Mouse (Mus musculus) right cerebral cortex, postnatal 4 days (tissue): ENCODE data around the gene Foxl2.
A peak's percentile ranks its signal among the peaks of the same experiment; 100 is the strongest.

Experiments
- DNase-seq: peaks from one replicate; pipeline ENCODE4 v3.0.0-alpha.2; 2022

Foxl2 gene

DNA sequence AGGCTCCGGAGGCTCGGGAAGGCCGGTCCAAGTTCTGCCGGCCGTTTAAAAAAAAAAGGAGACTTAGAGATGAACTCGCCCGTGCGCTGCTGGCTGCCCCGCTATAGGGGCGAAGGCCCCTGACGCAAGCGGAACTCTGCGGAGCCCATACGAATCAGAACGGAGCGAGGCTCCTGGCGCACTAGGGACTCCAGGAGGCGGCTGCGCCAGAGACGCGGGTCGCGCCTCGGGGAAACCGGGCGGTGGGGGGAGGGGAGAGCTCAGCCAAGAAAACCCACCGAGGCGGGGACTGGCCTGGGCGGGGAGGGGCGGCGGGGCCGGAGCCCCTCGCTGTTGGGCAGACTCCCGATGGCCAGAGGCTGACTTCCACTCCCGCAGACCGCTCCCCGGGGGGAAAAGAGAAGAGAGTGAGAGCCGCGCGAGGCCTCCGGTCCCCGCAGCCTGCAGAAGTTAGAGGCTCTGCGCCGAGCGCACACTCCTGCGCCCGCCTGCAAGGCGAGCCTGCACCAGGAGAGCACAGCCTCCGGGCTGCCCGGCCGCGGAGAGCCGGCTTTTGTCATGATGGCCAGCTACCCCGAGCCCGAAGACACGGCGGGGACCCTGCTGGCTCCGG is at the start of gene Foxl2:
TSS of gene Foxl2 (plus strand) at position 186 of the 613 bp plus-strand sequence.
- no peak for DNase-seq

DNA sequence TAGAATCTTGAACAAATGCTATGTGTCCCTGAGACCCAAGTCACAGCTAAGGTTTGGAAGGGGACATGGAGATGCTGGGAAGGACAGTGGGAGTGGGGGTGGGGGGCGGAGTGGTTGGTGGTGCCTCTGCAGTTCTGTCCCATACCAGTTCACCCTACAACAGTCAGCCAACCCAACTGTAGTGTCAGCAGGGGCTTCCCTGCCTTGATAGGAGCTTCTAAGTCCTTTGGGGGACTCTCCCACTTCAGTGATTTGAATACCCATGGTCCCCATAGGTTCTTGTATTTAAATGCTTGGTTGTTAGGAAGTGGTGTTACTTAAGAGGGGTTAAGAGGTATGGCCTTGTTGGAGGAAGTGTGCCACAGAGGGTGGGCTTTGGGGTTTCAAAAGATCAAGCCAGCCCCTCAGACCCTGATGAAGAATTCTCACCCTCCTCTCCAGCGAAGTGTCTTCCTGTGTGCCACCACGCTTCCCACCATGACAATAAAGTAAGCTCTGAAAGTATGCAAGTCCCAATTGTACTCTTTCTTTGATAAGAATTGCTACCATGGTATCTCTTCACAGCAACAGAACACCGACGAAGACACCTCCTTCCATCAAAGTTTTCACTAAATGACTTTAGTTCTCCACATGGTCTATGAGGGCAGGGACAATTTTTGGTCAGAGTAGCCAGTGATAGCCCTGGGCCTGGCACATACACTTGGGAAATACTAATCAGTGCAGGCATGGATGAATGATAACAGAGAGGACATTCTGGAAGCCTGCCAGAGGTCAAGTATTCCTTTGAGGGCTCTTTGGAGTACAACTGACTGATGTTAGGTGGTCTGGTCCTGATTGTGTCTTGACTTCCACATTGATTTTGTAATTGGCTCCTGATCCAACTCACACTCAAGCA is 34.2 kb upstream of the Foxl2 start:
- DNase-seq, result no peak

DNA sequence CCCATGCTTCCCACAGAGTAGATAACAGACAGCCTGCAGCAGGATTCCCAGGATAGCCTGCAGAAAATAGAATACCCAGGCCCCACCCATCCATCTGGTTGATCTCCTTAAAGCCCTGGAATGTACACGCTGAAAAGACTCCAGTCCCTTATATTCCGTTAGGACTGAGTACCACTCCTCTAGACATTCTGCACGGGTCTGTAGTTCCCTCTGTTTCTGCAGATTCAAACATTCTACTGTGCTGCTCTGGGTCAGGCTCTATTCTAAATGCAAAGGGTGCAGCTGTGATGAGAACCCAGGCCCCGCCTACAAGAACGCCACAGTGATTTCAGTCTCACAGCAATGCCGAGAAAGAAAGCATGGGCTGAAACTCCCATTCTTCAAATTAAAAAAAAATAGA is 32.0 kb upstream of the Foxl2 start:
- no peak for DNase-seq

DNA sequence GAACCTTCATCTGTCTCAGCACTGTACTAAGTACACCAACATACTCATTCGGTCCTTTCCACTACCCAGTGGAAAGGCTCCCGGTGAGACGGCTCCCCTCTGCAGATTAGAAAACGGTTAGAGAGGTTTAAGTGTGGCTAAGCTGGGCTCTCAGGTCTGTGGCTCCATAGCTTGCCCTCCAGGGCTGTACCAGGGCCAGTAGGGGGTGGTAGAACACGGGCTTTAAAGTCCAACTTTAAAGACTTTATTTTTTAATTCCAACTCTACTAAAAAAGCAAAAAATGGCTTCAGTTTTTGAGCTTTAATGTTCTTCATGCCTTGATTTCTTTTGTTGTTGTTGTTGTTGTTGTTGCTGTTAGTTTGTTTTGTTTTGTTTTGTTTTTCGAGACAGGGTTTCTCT is 30.9 kb upstream of the Foxl2 start:
- DNase-seq, result no peak

DNA sequence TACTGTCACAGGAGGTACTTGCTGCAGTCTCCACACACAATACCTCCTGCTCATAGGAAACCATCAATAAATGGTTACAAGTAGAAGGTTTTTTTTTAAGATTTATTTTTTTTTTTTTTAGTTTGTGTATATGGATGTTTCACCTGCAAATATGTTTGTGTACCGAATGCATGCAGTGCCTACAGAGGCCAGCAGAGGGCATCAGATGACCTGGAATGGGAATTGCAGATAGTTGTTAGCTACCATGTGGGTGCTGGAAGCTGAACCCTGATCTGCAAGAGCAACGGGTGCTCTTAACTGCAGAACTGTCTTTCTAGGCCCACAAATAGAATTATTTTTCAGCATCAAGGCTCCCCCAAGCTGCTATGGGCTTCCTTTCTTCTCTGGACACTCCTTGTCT is 25.6 kb upstream of the Foxl2 start:
- no peak for DNase-seq

DNA sequence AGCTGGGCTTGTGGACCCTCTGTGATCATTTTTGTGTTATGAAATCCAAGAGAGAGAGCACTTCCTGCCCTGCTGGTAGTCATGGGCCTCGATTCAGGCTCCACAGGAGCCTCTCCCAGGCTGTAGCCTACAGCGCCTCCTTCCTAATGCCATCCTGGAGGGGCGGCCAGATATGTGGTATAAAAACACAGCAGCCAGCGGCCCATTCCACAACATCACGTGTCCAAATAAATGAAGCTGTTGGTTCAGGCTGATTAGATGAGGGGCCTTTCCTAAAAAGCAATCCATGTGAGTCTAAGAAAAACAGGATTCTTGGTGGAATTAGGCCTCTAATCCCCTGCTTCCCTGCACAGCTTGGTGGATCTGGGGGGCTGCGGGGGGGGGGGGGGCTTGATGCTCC is 22.2 kb upstream of the Foxl2 start:
- DNase-seq, result no peak

DNA sequence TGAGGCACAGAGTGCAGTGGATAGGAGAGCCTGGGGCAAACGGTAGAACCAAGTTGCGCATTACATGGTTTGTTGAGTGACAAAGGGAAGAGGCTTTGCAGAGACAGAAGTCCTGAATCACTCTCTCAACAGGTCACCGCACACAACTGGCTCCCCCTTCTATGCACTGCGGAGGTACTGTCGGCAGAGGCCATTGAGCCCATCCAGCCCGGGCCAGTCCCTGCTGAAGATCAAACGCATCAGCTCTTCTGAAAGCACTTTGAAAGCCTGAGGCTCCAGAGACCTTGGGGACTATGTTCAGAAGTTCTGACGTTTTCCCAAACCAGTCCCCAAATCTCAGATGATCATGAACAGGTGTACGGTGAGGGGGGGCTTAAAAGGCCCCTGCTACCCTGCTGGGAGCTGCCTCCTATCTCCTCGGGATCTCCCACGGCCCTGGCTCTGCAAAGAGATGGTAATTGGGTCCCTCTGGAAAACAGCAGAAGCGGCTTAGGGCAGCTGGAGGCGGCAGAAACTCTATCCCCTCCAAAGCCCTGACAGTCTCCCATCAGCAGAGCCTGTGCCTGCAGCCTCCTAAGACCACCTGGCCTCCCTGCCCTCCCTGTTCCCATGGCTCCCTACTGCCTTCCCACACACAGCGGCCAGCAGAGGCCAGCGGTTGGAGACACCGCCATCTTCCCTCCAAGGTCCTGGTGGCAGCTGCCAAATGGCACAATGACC is 19.7 kb upstream of the Foxl2 start:
- no peak for DNase-seq

DNA sequence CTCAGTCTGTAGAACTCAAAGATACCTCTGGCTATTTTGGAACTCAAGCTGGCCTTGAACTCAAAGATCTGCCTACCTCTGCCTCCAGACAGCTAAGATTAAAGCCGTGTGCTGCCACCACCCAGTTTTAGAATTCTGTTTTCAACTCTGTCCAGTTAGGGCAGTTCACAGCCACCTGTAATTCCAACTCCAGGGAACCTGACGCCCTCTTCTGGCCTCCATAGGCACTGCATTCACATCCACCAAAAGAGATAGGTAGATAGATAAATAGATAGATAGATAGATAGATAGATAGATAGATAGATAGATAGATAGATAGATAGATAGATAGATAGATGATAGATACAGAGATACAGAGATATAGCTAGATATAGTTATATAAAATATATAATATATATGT is 15.8 kb upstream of the Foxl2 start:
- no peak for DNase-seq

DNA sequence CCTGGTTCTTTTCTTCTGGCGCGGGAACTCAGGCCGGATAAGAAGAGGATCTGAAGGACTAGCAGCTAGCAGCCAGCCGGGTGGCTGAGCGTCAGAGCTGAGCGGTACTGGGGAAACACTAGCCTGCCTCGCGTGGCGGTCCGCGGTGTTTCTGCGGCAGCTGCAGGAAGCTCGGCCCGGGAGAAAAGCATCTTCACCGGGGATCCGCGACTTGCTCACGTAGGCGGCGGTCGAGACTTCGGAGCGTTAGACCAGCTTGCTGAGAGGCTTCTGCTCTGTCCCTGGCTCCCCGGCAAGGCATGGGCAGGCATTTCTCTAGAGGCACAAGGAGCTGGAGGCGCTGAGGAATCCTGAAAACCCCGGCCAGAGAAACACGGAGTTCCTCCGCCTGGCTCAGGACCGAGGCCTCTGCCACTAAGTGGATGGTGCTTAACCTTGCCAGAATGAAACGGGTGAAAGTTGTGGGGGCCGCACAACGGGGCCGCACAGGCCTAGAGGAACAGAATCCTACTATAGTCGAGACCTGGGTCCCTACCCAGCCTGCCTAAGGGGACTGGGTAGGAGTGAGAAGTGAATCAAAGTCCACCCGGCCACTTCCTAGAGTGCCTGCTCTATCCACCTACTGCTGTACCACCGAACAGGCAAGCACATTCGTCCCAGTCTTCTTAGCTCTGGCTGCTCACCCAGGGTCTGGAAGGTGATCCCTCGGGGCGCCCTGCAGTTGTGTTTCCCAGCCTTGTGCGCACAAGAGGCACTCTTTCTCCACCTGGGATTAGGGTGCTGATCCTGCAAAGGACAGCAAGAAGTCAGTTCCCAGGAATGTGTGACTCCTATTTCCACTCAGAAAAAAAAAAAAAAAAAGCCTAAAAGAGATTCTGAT is 2.7 kb upstream of the Foxl2 start:
- DNase-seq, result peak; percentile 55

DNA sequence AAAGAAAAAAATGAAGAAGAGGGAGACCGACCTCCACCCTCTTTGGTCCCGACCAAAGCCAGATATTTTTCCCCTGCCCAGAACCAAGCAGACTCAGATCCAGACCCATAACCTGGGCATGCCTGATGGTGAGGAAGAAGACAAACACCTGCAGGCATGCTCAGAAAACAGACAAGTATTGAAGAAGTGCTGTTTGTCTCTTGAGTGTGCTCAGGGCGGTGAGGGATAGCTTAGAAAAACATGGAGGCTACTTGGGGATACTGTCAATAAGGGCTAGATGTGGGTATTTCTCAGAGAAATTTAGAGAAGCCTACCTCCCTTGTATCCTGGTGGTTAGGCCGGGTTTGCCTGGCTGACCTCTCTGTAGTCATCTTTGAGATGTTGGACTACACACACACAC is 1.8 kb upstream of the Foxl2 start:
- DNase-seq, result no peak

DNA sequence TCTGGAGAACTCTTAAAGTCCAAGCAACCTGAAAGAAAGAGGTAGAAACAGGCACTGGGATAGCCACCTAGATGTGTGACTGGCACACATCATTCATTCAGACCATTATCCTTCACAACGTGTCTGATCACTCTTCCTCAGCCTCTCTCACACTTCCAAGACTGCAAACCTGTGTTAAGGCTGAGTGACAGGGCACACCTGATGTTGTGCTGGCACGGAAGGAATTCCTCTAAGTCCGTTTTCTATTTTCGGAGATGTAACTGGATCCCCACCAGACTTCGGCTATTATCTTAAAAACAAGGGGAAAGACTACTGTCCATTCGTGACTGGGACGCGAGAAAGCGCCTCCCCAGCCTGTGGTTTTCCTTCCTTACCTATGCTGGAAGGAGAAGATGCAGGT is 1.3 kb upstream of the Foxl2 start:
- DNase-seq, result no peak

DNA sequence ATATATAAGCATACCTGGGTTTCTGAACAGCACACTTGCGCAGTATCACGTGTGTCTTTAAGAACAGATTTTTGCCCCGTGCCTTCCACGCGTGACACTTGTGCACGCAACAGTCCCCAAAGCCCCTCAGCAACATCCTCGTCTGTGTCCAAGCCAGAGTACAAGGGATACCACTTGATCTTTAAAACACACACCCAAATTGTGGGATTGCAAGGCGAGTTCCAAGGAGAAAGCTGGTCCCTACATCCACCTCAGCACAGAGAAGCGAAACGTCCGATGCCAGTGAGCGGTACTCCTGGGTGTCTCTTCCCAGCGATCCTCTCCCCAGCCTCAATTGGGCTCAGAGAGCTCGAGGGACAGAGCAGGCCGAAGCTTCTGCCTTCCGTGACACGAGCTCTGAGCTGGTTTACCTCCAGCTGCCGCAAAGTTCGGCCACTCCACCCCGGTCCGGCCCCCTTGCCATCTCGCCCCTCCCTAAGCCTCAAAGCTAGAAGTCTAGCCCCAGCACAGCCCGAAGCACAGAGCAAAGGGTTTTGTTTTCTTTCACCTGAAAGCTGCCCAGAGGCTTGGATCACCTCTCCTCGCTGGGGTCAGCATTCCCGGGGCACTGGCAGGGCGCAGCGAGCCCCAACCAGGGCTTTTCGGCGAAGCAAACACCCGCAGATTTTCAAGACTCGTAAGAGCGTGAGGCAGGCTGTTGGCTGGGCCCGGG is 541 bp upstream of the Foxl2 start:
- DNase-seq, result no peak

DNA sequence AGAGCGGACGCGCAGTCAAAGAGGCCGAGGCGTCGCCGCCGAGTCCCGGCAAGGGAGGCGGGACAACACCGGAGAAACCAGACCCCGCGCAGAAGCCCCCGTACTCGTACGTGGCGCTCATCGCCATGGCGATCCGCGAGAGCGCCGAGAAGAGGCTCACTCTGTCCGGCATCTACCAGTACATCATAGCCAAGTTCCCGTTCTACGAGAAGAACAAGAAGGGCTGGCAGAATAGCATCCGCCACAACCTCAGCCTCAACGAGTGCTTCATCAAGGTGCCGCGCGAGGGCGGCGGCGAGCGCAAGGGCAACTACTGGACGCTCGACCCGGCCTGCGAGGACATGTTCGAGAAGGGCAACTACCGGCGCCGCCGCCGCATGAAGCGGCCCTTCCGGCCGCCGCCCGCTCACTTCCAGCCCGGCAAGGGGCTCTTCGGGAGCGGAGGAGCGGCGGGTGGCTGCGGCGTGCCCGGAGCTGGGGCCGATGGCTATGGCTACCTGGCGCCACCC is 682 bp downstream of the Foxl2 start:
- no peak for DNase-seq

DNA sequence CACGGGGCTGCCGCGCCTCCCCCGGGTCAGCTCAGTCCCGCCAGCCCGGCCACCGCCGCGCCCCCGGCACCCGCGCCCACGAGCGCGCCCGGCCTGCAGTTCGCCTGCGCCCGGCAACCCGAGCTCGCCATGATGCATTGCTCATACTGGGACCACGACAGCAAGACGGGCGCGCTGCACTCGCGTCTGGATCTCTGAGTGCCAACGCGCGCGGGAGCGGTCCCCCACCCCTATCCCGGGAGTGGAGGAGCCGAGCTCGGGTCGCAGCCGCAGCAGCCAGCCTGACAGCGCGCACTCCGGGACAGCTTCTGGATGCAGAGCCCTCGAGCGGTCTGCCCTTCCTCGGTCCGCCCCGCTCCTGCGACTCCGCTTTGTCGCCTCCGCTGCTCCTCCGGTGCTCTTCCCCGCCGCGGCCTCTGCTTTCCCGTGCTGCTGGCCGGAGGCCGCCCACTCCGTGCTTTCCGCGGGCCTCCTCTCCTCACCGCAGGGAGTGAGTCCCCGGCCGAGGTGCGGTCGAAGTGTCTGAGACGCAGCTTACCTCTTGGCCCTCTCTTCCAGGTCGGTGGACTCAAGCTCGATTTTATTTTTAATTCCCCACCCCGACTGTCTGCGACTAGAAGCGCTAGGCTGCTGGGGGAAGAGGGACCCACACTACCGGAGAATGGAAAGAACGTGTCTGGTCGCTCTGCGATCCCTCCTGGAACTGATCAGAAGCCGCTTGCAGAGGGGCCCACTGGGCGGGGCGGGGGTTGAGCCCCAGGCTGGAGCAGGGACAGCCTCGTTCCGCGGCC is 1.7 kb downstream of the Foxl2 start:
- no peak for DNase-seq

DNA sequence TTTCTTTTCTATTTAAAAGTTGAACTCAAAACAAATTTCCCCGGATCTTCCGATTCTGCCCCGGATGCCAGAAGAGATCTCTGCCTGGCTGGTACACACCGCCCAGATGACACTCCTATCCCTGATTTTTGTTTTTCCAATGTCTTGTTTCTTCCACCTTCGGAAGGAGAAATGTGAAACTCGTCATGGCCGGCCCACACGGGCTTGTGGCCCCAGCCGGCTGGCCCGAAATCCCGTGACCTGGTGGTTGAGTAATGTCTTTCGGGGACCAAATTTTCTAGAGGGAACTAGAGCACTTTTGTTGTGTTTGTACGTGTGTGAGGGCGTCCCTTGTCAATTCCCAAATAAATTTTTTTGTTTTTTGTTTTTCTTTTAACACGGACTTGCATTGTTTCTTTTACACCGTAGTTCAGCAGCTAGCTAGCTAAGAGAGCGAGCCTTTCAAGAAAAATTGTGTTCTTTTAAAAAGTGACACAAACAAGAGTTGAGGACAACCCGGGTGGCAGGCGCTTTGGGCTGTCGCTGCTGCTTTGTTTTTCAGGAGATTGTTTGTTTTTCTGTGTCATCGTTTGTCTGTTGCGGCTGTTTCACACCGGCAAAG is 2.8 kb downstream of the Foxl2 start:
- no peak for DNase-seq

DNA sequence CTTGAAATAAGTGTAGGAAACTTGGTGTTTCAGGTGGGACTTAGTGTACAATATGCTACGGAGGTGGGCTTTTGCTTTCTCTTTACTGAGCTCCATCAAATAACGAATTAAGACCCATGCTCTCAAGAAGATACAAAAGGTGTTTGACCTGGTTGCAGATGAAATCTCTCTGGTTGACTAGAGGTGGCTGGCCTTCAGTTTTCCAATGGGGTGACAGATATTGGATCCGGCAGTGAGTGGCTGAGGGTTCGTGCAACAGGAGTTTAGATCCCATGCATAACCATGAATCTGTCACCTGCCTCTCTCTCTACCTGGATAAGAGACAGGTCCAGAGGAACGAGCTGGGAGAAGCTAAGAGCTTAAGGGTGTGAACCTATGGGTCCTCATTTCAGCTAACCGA is 3.5 kb downstream of the Foxl2 start:
- DNase-seq, result no peak

DNA sequence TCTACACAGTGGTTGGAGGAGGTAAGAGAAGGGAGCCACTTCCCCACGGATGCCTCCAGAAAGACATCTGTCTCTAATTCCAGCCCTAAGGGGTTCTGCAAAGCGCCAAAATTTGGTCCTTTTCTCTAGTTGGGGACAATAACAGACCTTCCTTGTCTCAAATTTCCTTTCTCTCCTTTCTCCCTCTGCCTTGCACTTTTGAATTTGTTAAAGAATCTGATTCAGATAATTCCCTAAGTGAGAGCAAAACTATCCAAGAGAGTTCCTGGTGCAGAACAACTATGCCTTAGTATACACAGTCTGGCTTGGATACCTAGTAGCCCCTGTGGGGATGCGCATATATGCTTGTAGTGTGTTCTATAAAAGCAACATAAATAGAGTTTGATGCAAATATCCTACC is 4.8 kb downstream of the Foxl2 start:
- DNase-seq, result no peak

DNA sequence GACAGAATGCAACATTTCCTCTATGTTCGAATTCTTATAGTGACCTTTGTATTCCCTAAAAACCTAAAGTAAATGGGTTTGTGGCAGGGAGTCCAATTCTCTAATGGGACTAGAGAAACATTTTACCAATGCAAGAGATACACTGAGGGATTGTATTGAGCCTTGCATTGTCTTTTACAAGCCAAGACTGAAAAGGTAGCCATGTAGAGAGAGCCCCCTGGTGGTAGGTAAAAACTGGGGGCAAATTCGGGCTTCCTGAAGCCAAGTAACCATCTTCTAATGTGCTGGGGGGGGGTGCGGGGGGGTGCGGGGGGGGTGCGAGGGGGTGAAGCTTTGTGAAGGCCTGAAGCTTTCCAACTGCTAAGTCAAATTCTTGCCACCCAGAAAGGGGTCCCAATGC is 5.3 kb downstream of the Foxl2 start:
- no peak for DNase-seq

DNA sequence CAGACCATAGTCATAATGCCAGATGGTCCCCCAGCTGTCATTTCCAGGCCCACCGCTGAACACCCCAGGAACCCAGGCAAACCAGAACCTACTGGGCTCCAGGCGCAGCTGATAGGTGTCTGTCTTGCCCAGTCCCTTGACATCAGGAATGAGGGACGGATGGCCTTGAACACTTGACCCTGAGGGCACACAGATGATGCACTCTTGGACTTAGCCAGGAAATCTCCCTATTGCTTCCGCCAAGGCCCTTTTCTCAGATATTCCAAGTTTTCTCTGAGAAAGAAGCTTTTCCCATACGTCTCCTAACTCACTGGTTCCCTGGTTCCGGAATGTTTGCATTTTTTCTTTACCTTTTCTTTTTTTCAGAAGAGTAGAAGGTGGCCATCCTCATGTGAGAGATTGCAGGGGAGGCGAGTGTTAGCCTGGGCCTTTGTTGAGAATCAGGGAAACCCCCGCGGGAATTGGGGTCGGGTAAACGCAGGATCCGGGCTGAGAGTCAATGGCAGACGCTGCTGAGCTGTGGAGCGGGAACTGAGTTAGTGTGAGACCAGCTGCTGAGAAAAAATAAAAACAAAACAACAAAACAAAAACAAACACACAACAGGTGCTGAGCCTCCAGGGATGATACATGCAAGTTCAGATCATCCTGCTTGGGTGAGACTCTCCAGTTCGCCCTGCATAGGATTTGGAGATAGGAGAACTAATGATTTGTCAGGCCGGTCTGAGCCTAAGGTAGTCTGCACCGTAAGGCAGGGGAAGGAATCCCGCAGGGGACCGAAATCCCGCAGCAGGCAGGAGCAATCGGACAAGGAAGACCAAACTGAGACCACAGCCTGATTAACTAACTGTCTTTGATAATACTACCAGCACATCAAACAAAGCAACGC is 6.7 kb downstream of the Foxl2 start:
- no peak for DNase-seq
